Mouse (Mus musculus): ENCODE measurements around the gene Il6ra. TPM values are rescaled to one million over a fixed set of nuclear protein-coding genes. Genes with fewer than 3 reads are reported as not detected.
"Not testable (repeated sequence)": the region's sequence is repeated elsewhere in the genome, so short reads cannot be mapped to it uniquely, and the experiment has no call there.

The Il6ra gene
- polyA plus RNA-seq, 1 experiment from 2014 or later: 2.3 TPM

DNA sequence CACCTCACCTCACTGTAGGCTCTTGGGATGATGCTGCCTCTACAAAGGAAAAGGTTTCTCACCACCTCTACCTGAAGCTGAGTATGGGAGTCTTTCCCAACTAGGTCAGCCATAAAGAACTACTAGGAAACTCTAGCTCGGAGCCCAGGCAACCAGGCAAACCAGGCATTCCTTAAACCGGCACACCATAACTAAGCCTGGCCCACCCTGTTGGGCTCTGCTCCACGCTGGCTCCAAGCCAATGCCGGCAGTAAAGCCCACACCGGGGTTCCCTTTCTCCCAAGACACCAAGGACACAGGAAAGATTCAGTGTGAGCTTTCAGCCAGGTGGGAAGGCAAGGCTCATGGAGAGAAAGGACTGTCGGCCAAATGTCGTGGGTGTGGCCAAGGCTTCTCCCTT is 44.6 kb downstream of the Il6ra start:
- Histone ChIP-seq H3K36me3 (ENCODE audit: control insufficient read depth, insufficient read depth, low read length) (no peaks in the 10 kb centered on the region), H3K4me3 (ENCODE audit: low read depth, low read length) (no peak overlapping the region), H3K4me2 (ENCODE audit: low read depth, low read length) (peak overlapping the region; percentile 32; the same call in 1 of the 2 replicates), H3K27me3 (replicated peaks; ENCODE audit: control insufficient read depth, insufficient read depth, low read length) (no peaks in the 10 kb centered on the region), H3K9me3 (ENCODE audit: control insufficient read depth, low read length) (no peaks in the 10 kb centered on the region), H3K9ac (ENCODE audit: low read depth, low read length) (no peak overlapping the region), H3K27ac (replicated peaks; ENCODE audit: low read depth, low read length) (peak overlapping the region; percentile 39; the same call in 1 of the 2 replicates), H3K4me1 (ENCODE audit: control insufficient read depth, insufficient read depth, low read length) (peaks cover 25% of the 10 kb centered on the region)
- DNase-seq (ENCODE audit: low spot score) (peak; percentile 76), ATAC-seq (ENCODE audit: low read depth) (peak; percentile 64)
- WGBS: 27% methylated on average over 7 of the region's 7 CpGs

DNA sequence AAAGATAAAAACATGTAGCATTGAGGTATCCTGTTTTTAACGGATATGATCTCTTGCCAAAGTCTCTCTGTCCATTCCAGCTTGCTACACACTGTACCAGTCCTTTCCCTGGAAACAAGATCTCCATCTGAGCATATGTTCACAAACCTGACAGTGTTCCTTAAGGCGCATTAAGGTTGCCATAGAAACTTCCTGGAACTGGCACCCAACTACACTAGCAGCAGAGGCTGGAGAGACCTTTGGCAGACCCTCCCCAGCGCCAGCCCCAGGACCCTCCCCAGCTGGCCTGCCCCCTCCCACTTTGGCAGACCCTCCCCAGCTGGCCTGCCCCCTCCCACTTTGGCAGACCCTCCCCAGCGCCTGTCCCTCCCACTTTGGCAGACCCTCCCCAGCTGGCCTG is 45.3 kb downstream of the Il6ra start:
- peak; percentile 85 for DNase-seq (ENCODE audit: low spot score)
- 60% methylated on average over 3 of the region's 4 CpGs for WGBS
- no peaks in the 10 kb centered on the region for H3K36me3 ChIP-seq (ENCODE audit: control insufficient read depth, insufficient read depth, low read length)

DNA sequence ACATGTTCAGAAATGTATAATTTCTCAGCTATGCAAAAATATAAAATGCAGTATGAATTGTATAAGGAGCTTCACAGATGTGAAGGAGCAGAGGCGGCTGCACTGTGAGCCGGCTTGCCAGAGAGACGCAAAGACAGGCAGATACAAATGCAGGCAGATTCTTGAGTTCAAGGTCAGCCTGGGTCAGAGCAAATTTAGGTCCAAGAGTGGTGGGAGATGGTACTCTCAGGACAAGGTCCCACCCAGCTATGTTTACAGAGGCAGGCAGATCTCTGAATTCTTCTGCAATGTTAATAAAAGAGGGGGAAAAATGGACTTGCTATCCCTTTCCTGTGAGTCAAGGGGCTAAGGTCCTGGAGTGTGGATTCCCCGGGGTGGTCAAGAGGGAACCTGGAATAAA is 47.2 kb downstream of the Il6ra start:
- Histone ChIP-seq H3K27me3 (replicated peaks; ENCODE audit: control insufficient read depth, insufficient read depth, low read length) (no peaks in the 10 kb centered on the region), H3K9me3 (ENCODE audit: control insufficient read depth, low read length) (no peaks in the 10 kb centered on the region), H3K36me3 (ENCODE audit: control insufficient read depth, insufficient read depth, low read length) (no peaks in the 10 kb centered on the region), H3K4me2 (ENCODE audit: low read depth, low read length) (no peak overlapping the region), H3K4me1 (ENCODE audit: control insufficient read depth, insufficient read depth, low read length) (peaks cover 21% of the 10 kb centered on the region), H3K9ac (ENCODE audit: low read depth, low read length) (no peak overlapping the region), H3K27ac (replicated peaks; ENCODE audit: low read depth, low read length) (no peak overlapping the region), H3K4me3 (ENCODE audit: low read depth, low read length) (no peak overlapping the region)
- no peak for DNase-seq (ENCODE audit: low spot score)
- no peak for ATAC-seq (ENCODE audit: low read depth)
- 72% methylated on average over 4 of the region's 4 CpGs for WGBS

More for the DNA sequence above, 45.3 kb downstream of the Il6ra start:
- ATAC-seq (ENCODE audit: low read depth): peak; percentile 79
- H3K4me3 ChIP-seq (ENCODE audit: low read depth, low read length): no peak overlapping the region
- no peaks in the 10 kb centered on the region for H3K27me3 ChIP-seq (replicated peaks; ENCODE audit: control insufficient read depth, insufficient read depth, low read length)
- H3K9me3 ChIP-seq (ENCODE audit: control insufficient read depth, low read length): no peaks in the 10 kb centered on the region
- no peak overlapping the region for H3K4me2 ChIP-seq (ENCODE audit: low read depth, low read length)
- no peak overlapping the region for H3K9ac ChIP-seq (ENCODE audit: low read depth, low read length)
- H3K27ac ChIP-seq (replicated peaks; ENCODE audit: low read depth, low read length): peak overlapping the region; percentile 39; the same call in 1 of the 2 replicates
- H3K4me1 ChIP-seq (ENCODE audit: control insufficient read depth, insufficient read depth, low read length): peaks cover 25% of the 10 kb centered on the region

DNA sequence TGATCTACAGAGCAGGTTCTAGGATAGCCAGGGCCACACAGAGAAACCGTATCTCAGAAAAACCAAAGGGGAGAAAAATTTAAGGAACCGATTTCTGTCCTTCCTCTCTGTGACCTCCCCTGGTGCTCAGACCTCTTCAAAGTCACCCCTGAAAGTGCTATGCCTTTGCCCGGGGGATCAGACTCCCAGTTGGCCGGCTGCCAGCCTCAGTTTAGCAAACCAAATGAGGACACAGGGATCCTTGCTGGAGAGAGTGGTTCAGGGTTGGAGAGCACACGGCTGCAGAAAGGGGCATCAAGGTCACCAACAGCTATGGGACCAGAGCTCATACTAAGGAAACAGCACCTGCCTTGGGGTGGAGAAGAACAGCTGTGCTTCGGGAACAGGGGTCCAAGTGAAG is 48.0 kb downstream of the Il6ra start:
- Histone ChIP-seq H3K4me2 (ENCODE audit: low read depth, low read length) (no peak overlapping the region), H3K4me3 (ENCODE audit: low read depth, low read length) (no peak overlapping the region), H3K9ac (ENCODE audit: low read depth, low read length) (no peak overlapping the region), H3K36me3 (ENCODE audit: control insufficient read depth, insufficient read depth, low read length) (no peaks in the 10 kb centered on the region), H3K27me3 (replicated peaks; ENCODE audit: control insufficient read depth, insufficient read depth, low read length) (no peaks in the 10 kb centered on the region), H3K9me3 (ENCODE audit: control insufficient read depth, low read length) (no peaks in the 10 kb centered on the region), H3K4me1 (ENCODE audit: control insufficient read depth, insufficient read depth, low read length) (peaks cover 14% of the 10 kb centered on the region), H3K27ac (replicated peaks; ENCODE audit: low read depth, low read length) (0 out of 2 replicates have a peak overlapping the region, but pooled peaks have one; percentile 15)
- 59% methylated on average over 6 of the region's 6 CpGs for WGBS
- ATAC-seq (ENCODE audit: low read depth) (no peak), DNase-seq (ENCODE audit: low spot score) (no peak)

DNA sequence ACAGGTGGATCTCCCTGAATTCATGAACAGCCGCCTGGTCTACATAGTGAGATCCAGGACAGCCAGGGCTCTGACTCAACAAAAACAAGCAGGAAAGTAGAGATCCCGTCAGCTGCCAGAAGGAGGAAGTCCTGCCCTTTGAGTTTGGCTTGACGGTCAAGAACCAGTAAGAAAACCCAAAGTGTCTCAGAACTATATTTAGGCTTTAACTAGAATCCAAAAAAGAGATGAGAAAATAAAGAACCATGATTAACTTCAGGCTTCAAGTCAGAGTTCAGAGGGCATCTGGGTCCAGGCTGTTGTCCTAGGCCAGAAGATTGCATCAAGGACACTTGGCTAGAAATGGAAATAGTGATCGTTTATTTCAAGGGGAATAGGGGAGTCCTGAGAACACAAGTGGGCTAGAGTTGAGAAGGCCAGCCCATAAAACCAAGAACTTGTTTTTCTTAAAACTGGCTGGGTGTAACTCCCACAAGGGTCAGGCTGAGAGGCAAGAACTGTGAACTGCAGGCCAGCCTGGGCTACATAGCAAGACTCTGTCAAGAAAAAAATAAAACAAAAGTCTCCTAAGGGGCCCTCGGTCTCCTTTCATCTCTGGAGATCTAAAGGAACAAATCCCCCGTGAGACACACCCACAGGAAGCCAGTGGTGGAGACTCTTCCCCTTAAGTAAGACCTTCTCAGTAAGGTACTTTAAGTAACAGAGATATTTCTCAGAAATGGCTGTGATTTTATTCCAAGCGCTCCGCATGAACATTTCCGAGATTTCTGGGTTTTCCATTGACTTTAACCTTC is 49.1 kb downstream of the Il6ra start:
- H3K27ac ChIP-seq (replicated peaks; ENCODE audit: low read depth, low read length): no peak overlapping the region
- DNase-seq (ENCODE audit: low spot score): no peak
- H3K9me3 ChIP-seq (ENCODE audit: control insufficient read depth, low read length): no peaks in the 10 kb centered on the region
- WGBS: 79% methylated on average over 9 of the region's 9 CpGs
- no peak overlapping the region for H3K9ac ChIP-seq (ENCODE audit: low read depth, low read length)
- no peak overlapping the region for H3K4me3 ChIP-seq (ENCODE audit: low read depth, low read length)
- H3K4me2 ChIP-seq (ENCODE audit: low read depth, low read length): no peak overlapping the region
- H3K4me1 ChIP-seq (ENCODE audit: control insufficient read depth, insufficient read depth, low read length): peaks cover 14% of the 10 kb centered on the region
- H3K27me3 ChIP-seq (replicated peaks; ENCODE audit: control insufficient read depth, insufficient read depth, low read length): no peaks in the 10 kb centered on the region
- no peak for ATAC-seq (ENCODE audit: low read depth)
- H3K36me3 ChIP-seq (ENCODE audit: control insufficient read depth, insufficient read depth, low read length): no peaks in the 10 kb centered on the region

DNA sequence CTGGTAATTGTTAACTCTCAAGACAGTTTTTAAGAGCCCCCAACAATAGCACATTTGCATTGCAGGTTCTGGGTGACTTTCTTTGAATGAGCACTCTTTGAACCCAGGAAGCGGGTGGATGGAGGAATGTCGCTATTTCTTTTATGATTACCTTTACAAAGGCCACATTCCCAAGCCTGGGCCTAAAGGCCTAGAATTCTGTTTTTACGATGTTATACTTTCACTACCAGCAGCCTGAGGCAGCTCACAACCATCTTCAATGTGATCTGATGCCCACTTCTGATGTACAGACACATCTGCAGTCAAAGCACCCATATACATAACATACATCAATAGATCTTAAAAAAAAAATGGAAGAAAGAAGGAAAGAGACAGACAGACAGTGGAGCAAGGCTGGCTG is 49.7 kb downstream of the Il6ra start:
- H3K4me2 ChIP-seq (ENCODE audit: low read depth, low read length); H3K27ac ChIP-seq (replicated peaks; ENCODE audit: low read depth, low read length); H3K27me3 ChIP-seq (replicated peaks; ENCODE audit: control insufficient read depth, insufficient read depth, low read length); DNase-seq (ENCODE audit: low spot score); H3K9ac ChIP-seq (ENCODE audit: low read depth, low read length); H3K36me3 ChIP-seq (ENCODE audit: control insufficient read depth, insufficient read depth, low read length); H3K4me3 ChIP-seq (ENCODE audit: low read depth, low read length); H3K9me3 ChIP-seq (ENCODE audit: control insufficient read depth, low read length); ATAC-seq (ENCODE audit: low read depth); H3K4me1 ChIP-seq (ENCODE audit: control insufficient read depth, insufficient read depth, low read length): not testable (repeated sequence)
- 89% methylated on average over 3 of the region's 3 CpGs for WGBS

DNA sequence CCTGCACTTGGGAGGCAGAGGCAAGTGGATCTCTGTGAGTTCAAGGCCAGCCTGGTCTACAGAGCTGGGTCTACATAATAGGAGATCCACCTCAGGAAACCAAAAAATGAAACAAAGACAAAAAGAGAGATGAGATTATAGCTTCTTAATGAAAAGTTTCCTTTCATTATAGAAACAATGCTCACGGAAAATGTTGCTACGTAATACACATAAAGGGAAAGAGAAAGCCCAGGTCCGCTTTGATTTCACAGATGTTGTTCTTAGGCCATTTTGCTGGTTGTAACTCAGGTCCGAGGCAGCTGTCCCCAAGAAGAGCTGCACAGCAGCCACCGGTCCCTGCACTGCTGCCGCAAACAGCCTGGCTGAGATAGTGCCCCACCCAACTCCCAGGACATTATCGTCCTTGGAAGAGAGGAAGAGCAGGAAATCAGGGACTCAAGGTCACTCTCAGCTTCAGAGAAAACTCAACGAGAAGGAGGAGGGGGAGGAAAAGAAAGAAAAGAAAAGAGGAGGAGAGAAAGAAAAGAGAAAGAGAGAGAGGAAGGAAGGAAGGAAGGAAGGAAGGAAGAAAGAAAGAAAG is 50.7 kb downstream of the Il6ra start:
- H3K27ac ChIP-seq (replicated peaks; ENCODE audit: low read depth, low read length): no peak overlapping the region
- 80% methylated on average over 8 of the region's 8 CpGs for WGBS
- DNase-seq (ENCODE audit: low spot score) (no peak), ATAC-seq (ENCODE audit: low read depth) (no peak)
- H3K4me3 ChIP-seq (ENCODE audit: low read depth, low read length): no peak overlapping the region
- no peaks in the 10 kb centered on the region for H3K27me3 ChIP-seq (replicated peaks; ENCODE audit: control insufficient read depth, insufficient read depth, low read length)
- no peaks in the 10 kb centered on the region for H3K9me3 ChIP-seq (ENCODE audit: control insufficient read depth, low read length)
- no peaks in the 10 kb centered on the region for H3K36me3 ChIP-seq (ENCODE audit: control insufficient read depth, insufficient read depth, low read length)
- H3K4me1 ChIP-seq (ENCODE audit: control insufficient read depth, insufficient read depth, low read length): 0 out of 2 replicates have a peak, but pooled peaks cover 6% of the 10 kb centered on the region
- H3K4me2 ChIP-seq (ENCODE audit: low read depth, low read length): no peak overlapping the region
- no peak overlapping the region for H3K9ac ChIP-seq (ENCODE audit: low read depth, low read length)

DNA sequence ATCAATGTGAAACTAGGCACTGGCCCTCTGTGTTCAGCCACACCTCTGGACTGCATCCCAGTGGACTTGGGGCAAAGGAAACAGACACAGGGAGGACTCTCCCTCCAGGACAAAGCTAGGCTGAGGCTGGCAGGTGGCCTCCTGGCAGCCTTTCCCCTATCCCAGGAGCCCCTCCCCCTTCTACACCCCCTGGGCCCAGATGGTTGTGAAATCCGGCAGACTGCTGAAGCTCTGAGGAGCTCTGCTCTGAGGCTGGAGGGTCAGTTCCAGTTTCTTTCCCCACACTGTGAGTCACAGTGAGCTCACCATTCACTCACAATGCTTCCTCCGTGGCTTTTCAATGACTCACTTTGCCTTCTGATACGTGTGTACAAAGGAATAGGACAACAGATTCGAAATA is 51.9 kb downstream of the Il6ra start:
- no peak overlapping the region for H3K9ac ChIP-seq (ENCODE audit: low read depth, low read length)
- 31% methylated on average over 4 of the region's 4 CpGs for WGBS
- H3K27me3 ChIP-seq (replicated peaks; ENCODE audit: control insufficient read depth, insufficient read depth, low read length): no peaks in the 10 kb centered on the region
- H3K4me3 ChIP-seq (ENCODE audit: low read depth, low read length): no peak overlapping the region
- DNase-seq (ENCODE audit: low spot score) (peak; percentile 48), ATAC-seq (ENCODE audit: low read depth) (peak; percentile 51; the same call in 1 of the 2 replicates)
- 0 out of 2 replicates have a peak overlapping the region, but pooled peaks have one; percentile 5 for H3K27ac ChIP-seq (replicated peaks; ENCODE audit: low read depth, low read length)
- H3K36me3 ChIP-seq (ENCODE audit: control insufficient read depth, insufficient read depth, low read length): no peaks in the 10 kb centered on the region
- no peaks in the 10 kb centered on the region for H3K9me3 ChIP-seq (ENCODE audit: control insufficient read depth, low read length)
- no peak overlapping the region for H3K4me2 ChIP-seq (ENCODE audit: low read depth, low read length)
- H3K4me1 ChIP-seq (ENCODE audit: control insufficient read depth, insufficient read depth, low read length): 0 out of 2 replicates have a peak, but pooled peaks cover 6% of the 10 kb centered on the region
